8 mouse cellular contexts compared by ENCODE assay signal in the genomic region with DNA sequence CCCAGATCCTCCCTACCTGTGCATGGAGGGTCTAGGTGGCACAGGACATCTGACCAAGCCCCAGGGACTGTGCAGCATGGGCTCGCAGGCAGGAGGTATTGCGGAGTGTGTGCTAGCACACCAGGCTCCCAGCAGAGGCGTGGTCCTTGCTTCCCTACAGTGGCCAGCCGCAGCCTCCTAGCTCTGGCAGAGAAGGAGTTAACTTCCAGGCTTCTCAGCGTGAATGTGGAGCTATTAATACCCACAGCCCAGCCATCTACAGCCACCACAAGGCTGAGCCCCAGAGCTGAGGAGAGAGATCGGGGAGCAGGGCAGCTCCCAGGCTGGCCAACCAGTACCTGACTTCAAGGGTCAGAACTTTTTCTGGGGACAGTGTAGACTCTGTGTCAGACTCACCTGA. TPM values are rescaled to one million over a fixed set of nuclear protein-coding genes. Genes with fewer than 3 reads are reported as not detected.
DNase-seq lines count a peak whose midpoint lies in the region; ATAC-seq and TF ChIP-seq lines count a peak whose summit lies in the region.

No protein-coding gene starts in this region.

- WGBS in kidney, embryonic 15.5 days, result 5% methylated on average over 6 of the region's 6 CpGs
- 11% methylated on average over 6 of the region's 6 CpGs for WGBS in embryonic facial prominence, embryonic 12.5 days
- WGBS in heart, postnatal 0 days, result 0% methylated on average over 6 of the region's 6 CpGs
- 6% methylated on average over 6 of the region's 6 CpGs for WGBS in midbrain, embryonic 16.5 days

- H3K9me3 ChIP-seq in kidney, embryonic 15.5 days (replicated peaks), result no peaks in the 10 kb centered on the region
- H3K9me3 ChIP-seq in embryonic facial prominence, embryonic 12.5 days, result no peaks in the 10 kb centered on the region
- no peaks in the 10 kb centered on the region for H3K9me3 ChIP-seq in heart, postnatal 0 days (replicated peaks; ENCODE audit: control insufficient read depth, low read length)
- H3K9me3 ChIP-seq in midbrain, embryonic 16.5 days (replicated peaks; ENCODE audit: control insufficient read depth, low read length, poor library complexity, severe bottlenecking), result no peaks in the 10 kb centered on the region

- no peak for DNase-seq in kidney, adult 9 months
- peak; percentile 63 for DNase-seq in heart, postnatal 0 days (ENCODE audit: low spot score)
- no peak for DNase-seq in adrenal gland, adult 8-10 months
- no peak for DNase-seq in thymus, postnatal 4 days
- no peak for DNase-seq in kidney, postnatal 25 days

- TF ChIP-seq EP300 in heart, postnatal 0 days (IDR thresholded peaks at IDR 0.05; ENCODE audit: low read depth), result no peak

- peak overlapping the region; percentile 18; the same call in 1 of the 2 replicates for H3K4me2 ChIP-seq in kidney, embryonic 15.5 days
- H3K4me2 ChIP-seq in embryonic facial prominence, embryonic 12.5 days (replicated peaks), result peak overlapping the region; percentile 28
- peak overlapping the region; percentile 65 for H3K4me2 ChIP-seq in heart, postnatal 0 days (ENCODE audit: low read depth, low read length)
- H3K4me2 ChIP-seq in midbrain, embryonic 16.5 days (ENCODE audit: low read length), result peak overlapping the region; percentile 23; the same call in 1 of the 2 replicates

- no peak overlapping the region for H3K27ac ChIP-seq in kidney, embryonic 15.5 days
- no peak overlapping the region for H3K27ac ChIP-seq in embryonic facial prominence, embryonic 12.5 days
- peak overlapping the region; percentile 68 for H3K27ac ChIP-seq in heart, postnatal 0 days (ENCODE audit: low read depth)
- no peak overlapping the region for H3K27ac ChIP-seq in midbrain, embryonic 16.5 days (ENCODE audit: low read length)

- no peak; the same call in 1 of the 2 replicates for ATAC-seq in kidney, embryonic 15.5 days (replicated peaks; ENCODE audit: low FRiP score)
- peak; percentile 58 for ATAC-seq in embryonic facial prominence, embryonic 12.5 days (ENCODE audit: insufficient number of reproducible peaks, insufficient read depth, low FRiP score, low TSS enrichment)
- peak; percentile 82 for ATAC-seq in heart, postnatal 0 days (ENCODE audit: insufficient read depth, low read depth)
- ATAC-seq in midbrain, embryonic 16.5 days, result no peak

- no peaks in the 10 kb centered on the region for H3K36me3 ChIP-seq in kidney, embryonic 15.5 days
- H3K36me3 ChIP-seq in embryonic facial prominence, embryonic 12.5 days, result no peaks in the 10 kb centered on the region
- no peaks in the 10 kb centered on the region for H3K36me3 ChIP-seq in heart, postnatal 0 days (replicated peaks; ENCODE audit: control insufficient read depth, insufficient read depth, low read length)
- no peaks in the 10 kb centered on the region for H3K36me3 ChIP-seq in midbrain, embryonic 16.5 days (ENCODE audit: control insufficient read depth, insufficient read depth, low read length)

- H3K9ac ChIP-seq in kidney, embryonic 15.5 days, result no peak overlapping the region
- H3K9ac ChIP-seq in embryonic facial prominence, embryonic 12.5 days, result 0 out of 2 replicates have a peak overlapping the region, but pooled peaks have one; percentile 1
- H3K9ac ChIP-seq in heart, postnatal 0 days (replicated peaks; ENCODE audit: low read depth, low read length), result peak overlapping the region; percentile 66
- no peak overlapping the region for H3K9ac ChIP-seq in midbrain, embryonic 16.5 days (ENCODE audit: low read depth, low read length)

- H3K27me3 ChIP-seq in kidney, embryonic 15.5 days, result peaks cover 13% of the 10 kb centered on the region; the same call in 1 of the 2 replicates
- H3K27me3 ChIP-seq in embryonic facial prominence, embryonic 12.5 days, result peaks cover 9% of the 10 kb centered on the region
- no peaks in the 10 kb centered on the region for H3K27me3 ChIP-seq in heart, postnatal 0 days (ENCODE audit: control insufficient read depth, insufficient read depth, low read length)
- H3K27me3 ChIP-seq in midbrain, embryonic 16.5 days (ENCODE audit: control insufficient read depth, insufficient read depth, low read depth, low read length), result no peaks in the 10 kb centered on the region

- TF ChIP-seq CTCF in heart, postnatal 0 days (IDR thresholded peaks at IDR 0.05; ENCODE audit: low read depth), result no peak; the same call in 1 of the 2 replicates

- H3K4me1 ChIP-seq in kidney, embryonic 15.5 days, result peaks cover 9% of the 10 kb centered on the region; the same call in 1 of the 2 replicates
- H3K4me1 ChIP-seq in embryonic facial prominence, embryonic 12.5 days, result peaks cover 9% of the 10 kb centered on the region
- H3K4me1 ChIP-seq in heart, postnatal 0 days (ENCODE audit: control insufficient read depth, insufficient read depth), result peaks cover 11% of the 10 kb centered on the region
- 0 out of 2 replicates have a peak, but pooled peaks cover 4% of the 10 kb centered on the region for H3K4me1 ChIP-seq in midbrain, embryonic 16.5 days (ENCODE audit: control insufficient read depth, insufficient read depth, low read length)

- H3K4me3 ChIP-seq in kidney, embryonic 15.5 days (replicated peaks), result no peak overlapping the region
- H3K4me3 ChIP-seq in embryonic facial prominence, embryonic 12.5 days, result no peak overlapping the region
- H3K4me3 ChIP-seq in heart, postnatal 0 days (ENCODE audit: low read depth, low read length), result peak overlapping the region; percentile 55
- H3K4me3 ChIP-seq in midbrain, embryonic 16.5 days (ENCODE audit: low read depth, low read length), result no peak overlapping the region

RNA-seq across cellular contexts. Expression of a gene that starts 24.3 kb away (rescaled TPM):
- 31.5 and 33.1 TPM in 2 replicates for polyA plus RNA-seq in kidney, embryonic 15.5 days (2015; fragmentation: Nextera tagmentation; extraction: Ambion mirVana)
- polyA plus RNA-seq in embryonic facial prominence, embryonic 12.5 days (2016; fragmentation: Nextera tagmentation; extraction: Ambion mirVana), result 130 and 138 TPM in 2 replicates
- total RNA-seq in heart, postnatal 0 days (2014; rRNA removed; ENCODE audit: low replicate concordance), result 42.0 and 48.9 TPM in 2 replicates
- 14.9 and 17.4 TPM in 2 replicates for polyA plus RNA-seq in heart, postnatal 0 days (2015; fragmentation: Nextera tagmentation; extraction: Ambion mirVana)
- 233 and 251 TPM in 2 replicates for polyA plus RNA-seq in midbrain, embryonic 16.5 days (2015; fragmentation: Nextera tagmentation; extraction: Ambion mirVana)
- 100 to 1,000 TPM in 2 of 4 experiments, 10 to 100 TPM in 2; 32.4 to 142 (median 75.6) TPM for total RNA-seq in adrenal gland, adult 8-10 months (2022)

RNA-seq across cellular contexts. Expression of a gene that starts 47.8 kb away (rescaled TPM):
- polyA plus RNA-seq in kidney, embryonic 15.5 days (2015; fragmentation: Nextera tagmentation; extraction: Ambion mirVana), result 48.5 and 54.7 TPM in 2 replicates
- polyA plus RNA-seq in embryonic facial prominence, embryonic 12.5 days (2016; fragmentation: Nextera tagmentation; extraction: Ambion mirVana), result 73.1 and 78.5 TPM in 2 replicates
- total RNA-seq in heart, postnatal 0 days (2014; rRNA removed; ENCODE audit: low replicate concordance), result 52.9 and 78.8 TPM in 2 replicates
- polyA plus RNA-seq in heart, postnatal 0 days (2015; fragmentation: Nextera tagmentation; extraction: Ambion mirVana), result 12.3 and 14.2 TPM in 2 replicates
- 49.7 and 51.0 TPM in 2 replicates for polyA plus RNA-seq in midbrain, embryonic 16.5 days (2015; fragmentation: Nextera tagmentation; extraction: Ambion mirVana)
- total RNA-seq in adrenal gland, adult 8-10 months (2022), result 100 to 1,000 TPM in 3 of 4 experiments, 10 to 100 TPM in 1; 96.9 to 142 (median 114) TPM

Comparison
In these comparisons a context has a peak if more than half of its experiments do, and no peak if none do; other contexts are left out.
1. ATAC-seq: peak in embryonic facial prominence, embryonic 12.5 days (single experiment) and heart, postnatal 0 days (single experiment); none in kidney, embryonic 15.5 days (single experiment) and midbrain, embryonic 16.5 days (single experiment).
2. H3K9ac ChIP-seq: peak in embryonic facial prominence, embryonic 12.5 days (single experiment) and heart, postnatal 0 days (single experiment); none in kidney, embryonic 15.5 days (single experiment) and midbrain, embryonic 16.5 days (single experiment).
3. Peak in every context shown above with its lines, with median percentiles within 50 percentile points of each other: H3K4me2 ChIP-seq.